Mouse (Mus musculus) monocyte, adult 2 months (primary cell): ENCODE measurements around the gene Gm28043.
"Not testable (repeated sequence)": the region's sequence is repeated elsewhere in the genome, so short reads cannot be mapped to it uniquely, and the experiment has no call there.

Source experiments
- DNase-seq, 2 experiments: peaks; one replicate each; pipeline ENCODE4 v3.0.0; 2022; ENCODE audit warnings: low spot score in 2 of 2, low read depth in 1 of 2

Gm28043 gene

DNA sequence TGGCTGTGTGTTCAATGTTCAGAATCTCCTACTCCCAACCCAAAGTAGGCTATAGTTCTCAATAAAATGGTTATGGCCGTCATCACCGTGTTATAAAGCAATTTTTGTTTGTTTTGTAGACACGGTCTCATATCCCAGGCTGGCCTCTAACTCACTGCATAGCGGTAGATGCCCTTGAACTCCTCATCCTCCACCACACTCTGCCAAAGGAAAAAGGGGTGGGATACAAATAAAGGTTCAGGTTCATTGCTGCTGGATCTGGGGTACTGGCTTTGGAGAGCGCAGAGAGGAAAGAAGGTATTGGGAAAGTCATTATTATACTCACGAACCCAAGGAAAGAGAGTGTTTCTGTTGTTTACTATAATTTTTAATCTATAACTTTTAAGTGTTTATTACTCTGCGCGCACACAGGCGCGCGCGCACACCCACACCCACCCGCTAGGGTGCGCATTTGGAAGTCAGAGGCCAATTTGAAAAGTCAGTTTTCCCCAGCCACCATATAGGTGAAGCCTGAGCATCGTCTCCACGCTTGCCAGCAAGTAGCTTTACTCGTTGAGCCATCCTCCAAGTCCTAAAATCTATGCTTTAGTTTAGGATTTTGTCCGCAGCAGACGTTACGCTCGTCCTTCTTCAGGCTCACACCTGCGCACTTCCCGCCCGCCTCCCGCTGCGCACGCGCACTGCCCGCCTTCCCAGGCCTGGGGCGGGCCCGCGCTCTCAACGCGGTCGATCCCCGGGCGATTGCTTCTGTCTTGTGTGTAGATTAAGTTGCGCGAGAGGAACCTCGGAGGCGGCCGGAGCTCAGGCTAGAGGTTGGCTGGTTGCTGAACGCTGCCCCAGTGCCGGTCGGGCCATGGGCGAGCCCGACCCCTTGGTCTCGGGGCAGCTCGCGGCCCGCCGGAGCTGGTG lies at the start of gene Gm28043, which contains the start of gene Rnf8:
Gene Gm28043, plus strand, starts transcription at position 762 of the 909 bp plus-strand sequence.
Gene Rnf8, plus strand, starts transcription at position 676 of the 909 bp plus-strand sequence.
- DNase-seq: peak; percentile 78 to 88

- no peak for DNase-seq
These were observed 49.2 kb upstream of the Gm28043 start for GRCm38 (mm10) chr17:29565521-29565920.

- no peak for DNase-seq
These were observed 46.2 kb upstream of the Gm28043 start for GRCm38 (mm10) chr17:29568435-29568834.

DNA sequence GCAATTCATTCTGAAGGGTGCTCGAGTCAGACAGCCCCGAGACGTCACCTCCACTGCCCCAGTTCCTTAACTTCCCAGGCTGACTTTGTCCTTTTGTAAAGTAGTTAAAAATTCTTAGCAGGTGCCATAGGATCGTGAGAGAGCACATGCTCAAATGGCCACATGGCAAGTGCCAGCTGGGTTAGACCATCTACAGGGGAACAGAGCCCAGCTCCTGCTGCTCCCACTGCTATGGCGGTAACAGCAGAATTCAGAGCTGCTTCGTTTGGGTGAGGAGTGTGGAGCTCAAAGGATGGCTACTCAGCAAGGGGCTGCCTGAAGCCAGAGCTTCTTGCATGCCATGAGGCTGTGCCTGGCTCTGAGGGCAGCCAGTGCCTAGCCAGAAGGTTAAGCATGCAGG lies 44.8 kb upstream of the Gm28043 start:
- no peak for DNase-seq

GRCm38 (mm10) chr17:29579579-29580126 lies 35.0 kb upstream of the Gm28043 start:
- no peak for DNase-seq

DNA sequence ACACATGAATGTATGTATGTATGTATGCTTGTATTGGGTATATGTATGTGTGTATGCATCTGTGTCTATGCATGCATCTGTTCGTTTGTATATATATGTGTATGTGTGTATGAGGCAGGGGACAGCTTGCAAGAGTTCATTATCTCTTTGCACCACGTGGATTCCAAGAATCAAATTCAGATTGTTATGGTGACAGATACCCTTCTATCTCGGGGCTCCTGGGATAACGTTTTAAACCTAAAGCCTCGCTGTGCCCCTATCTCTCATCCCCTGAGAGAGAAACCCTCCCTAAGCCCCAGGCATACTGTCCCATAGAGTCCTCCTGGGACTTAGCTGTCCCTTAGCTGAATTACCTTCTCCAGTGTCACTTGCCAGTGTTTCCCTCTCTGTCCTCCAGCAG lies 31.1 kb upstream of the Gm28043 start:
- DNase-seq: no peak

DNA sequence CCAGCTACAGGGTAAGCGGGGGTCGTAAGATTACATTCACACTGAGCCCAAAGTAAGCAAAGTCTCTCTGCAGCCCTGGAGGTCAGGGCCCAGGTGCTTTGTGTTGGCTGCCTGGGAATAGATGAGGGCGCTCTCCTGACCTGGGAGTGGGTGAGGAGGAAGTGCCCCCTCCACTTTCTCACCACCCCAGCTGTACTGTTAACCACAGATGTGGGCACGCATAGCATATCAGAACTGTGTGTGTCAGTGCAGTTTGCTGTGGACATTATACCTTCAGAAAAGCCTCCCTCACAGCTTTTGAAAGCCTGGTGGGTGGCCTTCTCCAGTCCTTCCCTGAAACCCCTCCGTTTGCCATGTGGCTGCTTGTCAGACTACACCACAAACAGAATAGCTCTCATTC lies 30.4 kb upstream of the Gm28043 start:
- DNase-seq: no peak

DNA sequence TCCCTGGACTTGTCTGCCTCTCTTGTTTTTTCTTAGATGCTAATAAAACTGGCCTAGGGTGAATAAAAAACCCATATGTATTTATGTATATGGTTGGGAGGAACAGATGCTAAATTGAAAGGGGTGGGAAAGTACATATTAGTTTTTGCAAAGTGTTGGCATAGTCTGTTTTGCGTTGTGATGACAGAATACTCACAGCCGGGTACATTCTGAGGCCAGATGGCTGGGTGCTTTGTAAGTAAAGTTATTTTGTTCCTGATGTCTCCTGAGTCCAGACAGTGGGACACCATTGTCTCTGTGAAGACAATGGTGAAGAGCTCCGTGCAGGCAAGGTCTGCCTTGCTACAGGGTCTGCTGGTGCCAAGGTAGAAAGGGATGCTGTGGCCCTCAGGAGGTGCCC lies 29.9 kb upstream of the Gm28043 start:
- DNase-seq: no peak

DNA sequence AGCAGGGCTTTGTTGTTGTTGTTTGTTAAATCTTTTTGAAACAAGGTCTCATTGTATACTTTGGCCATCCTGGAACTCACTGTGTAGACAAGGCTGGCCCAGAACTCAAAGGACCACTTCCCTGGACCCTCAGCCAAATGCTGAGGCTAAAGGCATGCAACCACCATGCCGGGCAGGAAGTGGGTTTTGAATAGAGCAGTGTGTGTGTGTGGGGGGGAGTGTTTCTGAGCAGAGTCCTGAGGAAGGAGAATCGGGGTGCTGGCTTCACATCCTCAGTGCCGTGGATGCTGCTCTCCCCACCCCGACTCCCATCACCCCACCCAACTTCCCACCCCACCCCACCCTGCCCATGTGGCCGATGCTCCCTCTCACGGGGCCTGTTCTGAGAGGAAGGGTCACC lies 29.2 kb upstream of the Gm28043 start:
- no peak for DNase-seq

GRCm38 (mm10) chr17:29586921-29587320 lies 27.8 kb upstream of the Gm28043 start:
- no peak for DNase-seq

DNA sequence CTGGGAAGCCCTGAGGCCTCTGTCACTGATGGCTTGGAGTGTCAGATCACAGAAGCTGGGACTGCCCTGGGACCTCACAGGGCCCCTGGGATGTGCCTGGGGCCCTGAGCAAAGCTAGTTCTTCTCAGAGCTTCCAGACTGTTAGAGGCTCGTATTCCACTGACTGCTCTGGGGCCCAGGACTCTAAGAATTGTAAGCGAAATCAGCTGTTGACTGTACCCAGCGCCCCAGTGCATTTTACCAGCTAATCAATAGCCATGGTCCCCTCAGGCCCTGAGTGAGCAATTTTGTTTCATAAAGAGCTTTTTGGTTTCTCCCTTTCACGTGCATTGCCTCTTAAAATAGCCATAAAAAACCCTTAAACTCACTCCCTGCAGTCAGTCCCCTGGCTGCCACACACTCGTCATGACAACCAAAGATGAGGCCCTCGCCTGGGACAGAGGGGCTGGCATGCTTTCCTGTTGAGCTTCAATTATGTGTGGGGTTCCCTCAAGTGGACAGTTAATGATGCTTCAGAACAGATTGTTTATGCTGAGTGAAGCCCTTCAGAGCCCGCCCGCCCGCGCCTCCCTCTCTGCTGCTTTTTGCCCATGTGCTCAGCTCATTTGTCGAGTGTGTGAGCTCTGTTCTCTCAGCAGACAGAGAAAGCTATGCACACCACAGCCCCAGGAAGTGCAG lies 25.3 kb upstream of the Gm28043 start:
- no peak for DNase-seq

DNA sequence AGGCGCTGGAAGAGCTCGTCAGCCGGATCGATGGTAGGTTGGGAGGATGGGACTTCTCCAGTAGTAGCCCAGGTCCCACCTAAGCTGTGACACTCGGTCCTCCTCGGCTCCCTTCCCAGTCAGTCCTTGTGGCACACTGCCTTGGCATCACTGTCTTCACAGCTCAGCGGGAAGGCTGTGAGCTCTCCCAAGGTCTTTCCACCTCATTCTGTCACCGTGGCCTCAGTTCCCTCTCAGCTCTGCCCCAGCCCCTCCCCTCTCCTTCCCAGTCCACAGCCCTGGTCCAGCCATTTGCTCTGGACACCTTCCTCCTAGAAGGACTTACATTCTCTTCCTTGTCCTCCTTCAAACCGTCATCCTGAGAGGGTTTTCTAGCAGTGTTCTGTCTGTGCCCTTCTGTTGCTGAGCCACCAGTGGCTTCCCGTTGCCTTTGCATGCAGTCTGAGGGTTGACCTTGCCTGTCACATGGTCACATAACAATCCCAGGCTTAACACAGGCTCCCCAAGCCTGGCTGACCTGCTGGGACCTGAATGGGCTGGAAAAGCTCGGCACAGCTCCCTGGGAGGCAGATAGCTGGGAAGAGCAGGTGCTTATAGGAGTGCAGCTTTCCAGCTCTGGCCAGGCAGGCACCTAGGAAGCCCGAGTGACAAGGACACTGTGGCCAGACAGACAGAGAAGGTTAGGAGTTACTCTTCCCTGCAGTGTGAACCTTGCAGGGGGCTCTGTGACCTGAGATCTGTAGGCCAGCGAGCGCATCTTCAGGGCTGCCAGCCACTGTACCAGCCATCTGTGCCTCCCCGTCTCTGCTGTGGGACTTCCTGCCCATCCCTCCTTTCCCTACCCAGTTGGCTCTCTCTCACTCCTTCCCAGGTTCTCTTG lies 18.5 kb upstream of the Gm28043 start:
- no peak for DNase-seq

DNA sequence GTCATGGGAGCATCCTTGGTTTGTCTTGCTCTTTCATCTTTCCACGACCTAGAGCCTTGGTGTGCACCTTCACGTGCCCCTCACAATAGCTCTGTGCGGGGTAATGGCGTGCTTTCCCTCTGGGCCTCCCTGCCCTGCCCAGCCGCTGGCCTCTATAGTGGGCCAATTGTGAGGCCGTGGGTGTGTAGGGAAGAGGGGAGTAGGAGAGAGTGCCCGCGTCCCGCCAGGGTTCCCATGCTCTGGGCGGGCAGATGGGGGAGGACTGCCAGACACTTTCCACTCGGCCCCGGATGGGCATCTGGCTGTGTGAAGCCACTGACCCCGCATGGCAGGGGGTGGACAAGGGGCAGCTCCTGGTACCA lies 17.9 kb upstream of the Gm28043 start:
- DNase-seq: no peak

GRCm38 (mm10) chr17:29599051-29599450 lies 15.6 kb upstream of the Gm28043 start:
- DNase-seq: no peak

GRCm38 (mm10) chr17:29599537-29599936 lies 15.1 kb upstream of the Gm28043 start:
- DNase-seq: no peak

GRCm38 (mm10) chr17:29601391-29601790 lies 13.3 kb upstream of the Gm28043 start:
- DNase-seq: peak; percentile 70 to 73

DNA sequence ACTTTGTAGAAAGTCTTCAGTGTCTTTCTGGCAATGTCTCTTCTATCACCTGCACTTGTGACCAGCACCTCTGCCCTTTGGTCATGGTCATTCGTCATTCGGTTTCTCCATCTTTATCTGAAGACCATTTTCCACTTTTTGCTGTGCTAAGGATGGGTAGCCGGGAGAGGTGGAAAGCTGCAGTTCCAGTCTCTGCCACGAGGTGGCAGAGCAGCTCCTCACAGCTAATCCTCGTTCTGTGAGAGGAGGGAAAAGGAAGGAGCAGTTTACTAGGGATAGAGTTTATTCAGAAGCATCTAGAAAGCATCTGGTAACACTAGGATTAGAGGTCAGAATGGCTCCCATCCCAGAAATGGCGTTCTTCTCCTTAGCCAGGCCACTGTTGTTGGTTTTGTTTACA lies 11.4 kb upstream of the Gm28043 start:
- DNase-seq: peak; percentile 39 to 48

- not testable (repeated sequence) for DNase-seq
These were observed 1.2 kb upstream of the Gm28043 start for GRCm38 (mm10) chr17:29613453-29613852.

- no peak for DNase-seq
These were observed 412 bp downstream of the Gm28043 start for GRCm38 (mm10) chr17:29615024-29615551.

DNA sequence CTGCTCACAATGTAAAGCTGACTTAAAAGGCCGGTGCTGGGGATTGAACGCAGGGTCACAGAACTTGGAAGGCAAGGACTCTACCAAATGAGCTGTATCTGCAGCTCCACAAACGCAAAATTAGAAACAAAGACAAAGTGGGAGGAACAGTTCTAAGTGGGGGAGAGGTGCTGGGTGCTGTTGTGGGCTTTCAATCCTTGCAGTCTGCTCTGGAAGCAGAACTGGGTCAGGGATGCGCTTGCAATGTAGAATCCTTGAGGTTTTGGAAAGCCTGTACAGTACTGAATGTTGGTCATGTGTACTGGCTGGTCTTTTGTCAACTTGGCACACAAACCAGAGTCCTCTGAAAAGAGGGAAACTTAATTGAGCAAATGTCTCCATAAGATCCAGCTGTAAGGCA lies 940 bp downstream of the Gm28043 start:
- DNase-seq: no peak

GRCm38 (mm10) chr17:29619231-29619630 lies 4.6 kb downstream of the Gm28043 start:
- DNase-seq: no peak
